Mouse (Mus musculus) G1E-ER4 (cell line): ENCODE results near the gene Capn8. TPM values are rescaled to one million over a fixed set of nuclear protein-coding genes. Genes with fewer than 3 reads are reported as not detected.

Experiments used
- GATA1 ChIP-seq: IDR thresholded peaks from one replicate; pipeline ENCODE4 v1.8.0; 2012; ENCODE audit warnings: low read length, inconsistent platforms
- polyA plus RNA-seq: library from polyadenylated mRNA; stranded (reverse); fragments of >175 nt; gene quantifications from 2 replicates; pipeline ENCODE4 v1.2.3, GENCODE M21; 2012

The Capn8 gene
- polyA plus RNA-seq, 1 experiment = not detected

DNA sequence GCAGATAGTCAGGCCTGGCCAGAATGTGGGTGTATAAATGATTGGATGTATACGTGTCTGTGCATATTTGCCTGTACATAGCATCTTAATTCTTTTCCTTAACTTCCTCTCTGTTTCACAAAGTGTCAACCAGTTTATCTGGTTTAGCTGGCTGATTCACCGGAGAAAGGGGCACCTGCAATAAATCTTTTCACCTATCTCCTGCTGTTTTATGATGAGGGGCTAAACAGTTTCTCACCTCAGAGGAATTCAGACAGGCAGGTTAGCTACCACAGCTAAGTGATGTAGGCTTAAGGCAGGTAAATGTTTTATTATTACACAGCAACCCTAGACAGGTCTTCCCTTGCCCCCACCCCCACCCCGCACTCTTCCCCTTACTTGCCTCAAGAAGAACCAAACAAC, 29.7 kb upstream of the Capn8 start:
- TF ChIP-seq GATA1 = no peak

GRCm38 (mm10) chr1:182539023-182539940, 25.5 kb upstream of the Capn8 start:
- no peak for TF ChIP-seq GATA1

DNA sequence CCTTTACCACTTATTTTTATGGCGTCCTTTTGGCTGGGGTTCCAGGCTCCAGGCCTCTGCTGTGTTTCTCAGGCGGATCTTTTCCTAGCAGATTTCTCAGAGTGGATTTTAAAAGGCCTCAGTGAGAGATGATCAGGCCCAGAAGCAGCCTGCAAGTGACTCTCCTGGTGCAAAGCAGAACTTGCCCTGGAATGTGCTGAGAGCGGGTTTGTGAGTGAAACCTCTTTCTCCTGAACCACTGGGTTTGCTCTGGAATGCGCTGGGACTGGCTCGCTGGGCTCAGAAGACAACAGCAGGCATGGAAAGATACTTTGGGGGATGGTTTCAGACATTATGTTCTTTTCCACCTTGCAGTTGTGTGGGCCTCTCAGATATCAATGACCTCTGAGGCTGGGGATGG, 22.7 kb upstream of the Capn8 start:
- TF ChIP-seq GATA1 = no peak

- no peak for TF ChIP-seq GATA1
Observed at GRCm38 (mm10) chr1:182543136-182543535, 21.7 kb upstream of the Capn8 start.

DNA sequence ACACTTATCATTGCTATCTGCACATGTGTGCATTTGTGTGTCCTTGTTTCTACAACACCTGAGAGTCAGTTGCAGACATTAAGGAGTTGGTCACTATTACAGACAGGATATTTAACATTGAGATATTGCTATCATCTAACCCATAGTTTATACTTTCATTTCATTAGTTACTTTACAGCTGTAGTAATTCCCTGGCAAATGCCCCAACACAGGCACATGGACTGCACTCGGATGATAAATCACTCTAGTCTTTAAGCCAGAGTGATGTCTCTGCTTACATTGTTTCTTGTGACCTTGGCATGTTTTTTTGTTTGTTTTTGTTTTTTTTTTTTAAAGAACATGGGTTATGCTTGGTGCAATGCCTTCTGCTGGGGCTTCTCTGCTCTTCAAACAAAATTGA, 20.9 kb upstream of the Capn8 start:
- TF ChIP-seq GATA1 = no peak

DNA sequence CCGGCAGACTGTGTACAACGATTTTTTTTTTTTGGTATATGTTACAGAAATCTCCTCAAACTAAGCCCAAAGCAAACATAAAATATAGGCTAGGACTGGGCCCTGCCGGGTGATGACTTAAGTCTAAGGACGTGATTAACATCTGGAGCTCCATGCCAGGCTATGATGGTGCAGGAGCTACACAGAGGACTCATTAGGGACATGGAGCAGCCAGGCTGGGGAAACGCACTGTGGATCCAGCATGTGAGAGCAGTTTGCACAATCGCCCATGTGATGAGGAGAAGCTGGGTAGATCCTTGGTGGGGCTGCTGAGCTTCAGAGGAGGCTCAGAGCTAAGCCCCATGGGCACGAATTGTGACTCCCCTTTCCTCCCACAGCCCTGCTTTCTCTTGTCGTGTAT, 14.0 kb upstream of the Capn8 start:
- no peak for TF ChIP-seq GATA1

GRCm38 (mm10) chr1:182553649-182554375, 11.0 kb upstream of the Capn8 start:
- TF ChIP-seq GATA1 = no peak

GRCm38 (mm10) chr1:182558271-182558670, 6.5 kb upstream of the Capn8 start:
- TF ChIP-seq GATA1 = no peak

DNA sequence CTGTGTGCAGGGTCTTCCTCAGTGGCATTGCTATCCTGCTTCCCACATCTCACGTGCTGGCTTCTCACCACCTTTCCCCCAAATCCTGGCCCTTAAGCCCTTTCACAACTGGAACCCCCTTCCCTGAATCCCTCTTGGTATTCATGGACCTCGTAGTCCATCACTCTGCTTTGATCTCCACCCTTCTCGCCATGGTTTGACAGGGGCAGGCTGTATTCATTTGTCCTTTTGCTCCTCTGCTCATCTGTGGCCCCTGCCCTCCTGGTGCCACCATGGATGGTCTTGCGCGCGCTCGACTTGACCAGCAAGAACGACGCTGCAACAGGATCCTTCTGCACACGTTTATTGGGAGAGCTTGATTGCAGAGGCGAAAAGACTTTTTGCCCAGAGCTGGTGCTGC, 5.3 kb upstream of the Capn8 start:
- no peak for TF ChIP-seq GATA1

- no peak for TF ChIP-seq GATA1
Observed at GRCm38 (mm10) chr1:182560390-182561098, 4.3 kb upstream of the Capn8 start.

DNA sequence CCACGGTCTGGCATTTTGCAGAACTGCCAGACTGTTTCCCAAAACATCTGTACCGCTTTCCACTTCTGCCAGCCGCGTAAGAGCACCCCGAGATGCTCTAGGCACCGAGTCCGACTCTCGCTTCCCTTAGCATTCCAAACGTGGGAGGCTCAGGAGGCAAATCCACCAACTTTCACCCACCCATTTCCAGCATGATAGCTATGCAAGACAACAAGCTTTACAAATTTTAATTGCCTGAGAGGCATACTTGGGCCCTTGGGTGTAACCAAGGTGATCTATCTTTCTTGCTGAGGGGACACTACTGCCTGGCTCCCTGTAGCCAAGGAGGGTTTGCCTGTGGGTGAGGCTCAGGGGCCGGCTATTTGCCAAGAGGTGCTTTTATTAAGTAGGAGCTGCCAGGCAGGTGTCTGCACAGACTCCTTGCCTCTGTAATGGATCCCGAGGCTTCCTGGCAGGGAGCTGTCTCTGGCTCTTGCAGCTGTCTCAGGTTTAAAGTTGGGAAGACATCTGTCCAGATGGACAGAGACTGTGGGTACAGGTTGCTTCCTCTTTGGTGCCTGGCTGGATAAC, 2.8 kb upstream of the Capn8 start:
- no peak for TF ChIP-seq GATA1

GRCm38 (mm10) chr1:182562576-182563370, 2.0 kb upstream of the Capn8 start:
- no peak for TF ChIP-seq GATA1

DNA sequence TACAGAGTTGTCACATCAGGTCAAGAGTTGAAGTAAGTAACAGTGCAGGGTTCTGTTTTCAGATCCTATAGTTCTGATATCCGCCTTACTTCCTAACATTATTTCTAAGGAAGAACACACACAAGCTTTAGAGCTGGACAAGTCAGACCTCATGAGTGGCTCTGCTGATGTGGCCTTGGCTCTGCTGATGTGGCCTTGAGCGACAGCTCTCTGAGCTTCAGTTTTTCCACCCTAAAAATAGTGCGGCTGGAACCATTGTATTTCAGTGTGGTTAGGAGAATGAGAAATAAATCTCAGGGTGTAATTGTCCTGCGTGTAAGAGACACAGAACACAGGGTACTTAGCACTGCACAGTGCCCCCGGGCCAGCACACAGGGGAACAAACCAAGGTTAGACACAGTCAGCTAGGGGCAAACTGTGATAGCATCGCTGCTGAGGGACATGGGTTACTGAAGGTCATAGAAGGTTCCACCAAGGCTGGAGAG, 586 bp downstream of the Capn8 start:
- no peak for TF ChIP-seq GATA1

- no peak for TF ChIP-seq GATA1
Observed at GRCm38 (mm10) chr1:182571148-182571547, 6.3 kb downstream of the Capn8 start.

DNA sequence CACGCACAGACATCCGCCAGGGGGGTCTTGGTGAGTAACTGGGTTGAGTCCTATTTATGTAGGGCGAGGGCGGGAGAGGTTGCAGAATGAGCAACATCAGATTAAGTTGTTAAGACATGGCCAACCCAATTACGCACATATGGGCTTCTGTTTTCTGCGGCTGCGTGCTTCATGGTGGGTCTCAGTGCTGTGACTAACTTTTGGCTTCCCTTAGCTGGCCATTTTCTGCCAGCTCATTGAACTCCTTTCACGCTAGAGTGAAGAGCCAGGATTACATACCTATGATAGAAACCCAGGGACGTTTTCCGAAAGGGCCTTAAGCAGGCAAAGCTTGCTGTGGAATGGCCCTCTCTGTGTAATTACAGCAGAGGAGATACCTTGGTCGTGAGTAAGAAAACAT, 7.2 kb downstream of the Capn8 start:
- no peak for TF ChIP-seq GATA1
